Mouse (Mus musculus) adrenal gland, postnatal 4 days (tissue): ENCODE data around the gene Rasa2. TPM values are rescaled to one million over a fixed set of nuclear protein-coding genes. Genes with fewer than 3 reads are reported as not detected.
A peak's percentile ranks its signal among the peaks of the same experiment; 100 is the strongest.
"Not testable (repeated sequence)": the region's sequence is repeated elsewhere in the genome, so short reads cannot be mapped to it uniquely, and the experiment has no call there.

ENCODE experiments used
- DNase-seq, 2 experiments: peaks; one replicate each; pipeline ENCODE4 v3.0.0; 2021 to 2022; ENCODE audit warnings: low spot score in 2 of 2, mixed read lengths in 2 of 2
- total RNA-seq, 2 experiments: library from RNA; stranded (reverse); gene quantifications; 2 replicates each; pipeline ENCODE4 v1.2.3; 2021

Rasa2 gene
- total RNA-seq, 2 experiments from 2014 or later = 17.5 to 21.2 TPM

- DNase-seq = no peak
Measured at GRCm38 (mm10) chr9:96592670-96593600, 38.5 kb downstream of the Rasa2 start.

- DNase-seq = no peak
Measured at GRCm38 (mm10) chr9:96589346-96589745, 42.1 kb downstream of the Rasa2 start.

- DNase-seq = no peak
Measured at GRCm38 (mm10) chr9:96583496-96583895, 47.9 kb downstream of the Rasa2 start.

DNA sequence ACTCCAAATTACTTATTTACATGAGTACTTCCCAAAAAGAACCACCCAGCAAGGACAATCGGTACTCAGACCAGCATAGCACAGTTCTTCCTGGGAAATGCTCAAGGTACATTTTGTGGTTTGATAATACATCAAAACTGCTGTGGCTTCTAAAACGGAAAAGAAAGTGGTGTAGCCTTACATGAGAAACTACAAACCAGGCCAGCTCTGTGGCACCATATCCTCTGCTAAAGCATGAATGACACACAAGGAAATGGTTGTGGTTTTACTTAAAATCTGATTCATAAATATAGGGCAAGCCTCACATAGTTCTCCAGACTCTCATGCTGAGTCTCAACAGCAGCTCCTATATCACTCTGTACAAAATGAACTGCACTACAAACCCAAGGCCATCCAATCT lies 48.3 kb downstream of the Rasa2 start:
- DNase-seq = no peak

DNA sequence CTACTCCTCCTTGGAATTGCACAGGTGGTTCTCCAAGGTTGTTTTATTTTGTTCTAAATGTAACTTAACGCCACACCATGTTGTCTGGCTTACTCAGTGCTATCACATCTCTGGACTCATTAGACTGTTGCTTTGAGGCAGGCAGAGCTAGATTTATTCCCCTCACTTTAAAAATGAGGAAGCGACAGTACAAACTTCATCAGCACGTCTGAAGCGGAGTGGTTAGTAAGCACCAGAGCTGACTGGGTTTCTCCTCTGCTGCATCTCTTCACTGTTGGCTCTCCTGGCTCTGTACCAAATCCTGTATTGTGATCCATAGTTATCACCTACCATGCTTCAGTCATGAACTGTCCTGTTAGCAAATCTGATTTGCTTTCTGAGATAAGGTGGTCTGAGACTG lies 53.2 kb downstream of the Rasa2 start:
- no peak for DNase-seq

DNA sequence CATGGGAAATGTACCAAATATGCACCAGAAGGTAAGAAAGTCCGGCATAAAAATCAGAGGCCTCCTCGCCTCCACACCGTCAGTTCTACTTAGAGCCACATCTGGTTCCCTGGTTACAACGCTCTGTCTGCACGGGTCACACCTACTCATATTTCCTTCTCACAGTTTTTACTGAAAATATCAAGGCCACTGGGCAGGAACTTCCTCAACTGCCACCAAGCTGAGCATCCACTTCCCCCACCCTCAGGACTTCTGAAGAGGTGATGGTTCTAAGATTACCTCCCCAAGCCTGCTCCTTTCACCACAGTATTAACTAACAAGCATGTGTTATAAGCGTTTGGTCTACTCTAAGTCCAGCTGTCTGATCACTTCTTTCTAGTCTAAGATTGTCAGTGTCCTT lies 53.7 kb downstream of the Rasa2 start:
- no peak for DNase-seq

DNA sequence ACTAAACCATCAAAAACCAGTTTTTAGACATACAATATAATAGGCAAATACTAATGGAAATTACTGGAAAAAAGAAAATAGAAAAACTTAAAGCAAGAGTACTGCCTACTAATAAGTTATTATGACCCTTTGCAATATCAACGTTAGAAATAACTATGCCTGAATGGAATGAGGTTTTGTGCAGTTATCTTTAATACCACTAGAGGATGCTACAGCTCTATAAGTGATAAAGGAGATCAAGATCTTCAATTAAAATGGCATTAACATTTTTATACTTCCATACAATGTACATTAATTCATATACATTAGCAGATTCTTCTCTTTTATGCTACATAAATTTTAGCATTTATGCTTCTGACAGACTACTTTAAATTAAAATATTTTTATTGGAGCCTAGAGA lies 58.2 kb downstream of the Rasa2 start:
- DNase-seq = no peak

GRCm38 (mm10) chr9:96572754-96573153 lies 58.7 kb downstream of the Rasa2 start:
- DNase-seq = no peak

GRCm38 (mm10) chr9:96566470-96566996 lies 64.9 kb downstream of the Rasa2 start:
- no peak for DNase-seq

GRCm38 (mm10) chr9:96563501-96563900 lies 67.9 kb downstream of the Rasa2 start:
- no peak for DNase-seq

- DNase-seq = no peak
Measured at GRCm38 (mm10) chr9:96559148-96559547, 72.3 kb downstream of the Rasa2 start.

- DNase-seq = no peak
Measured at GRCm38 (mm10) chr9:96558594-96558993, 72.8 kb downstream of the Rasa2 start.

DNA sequence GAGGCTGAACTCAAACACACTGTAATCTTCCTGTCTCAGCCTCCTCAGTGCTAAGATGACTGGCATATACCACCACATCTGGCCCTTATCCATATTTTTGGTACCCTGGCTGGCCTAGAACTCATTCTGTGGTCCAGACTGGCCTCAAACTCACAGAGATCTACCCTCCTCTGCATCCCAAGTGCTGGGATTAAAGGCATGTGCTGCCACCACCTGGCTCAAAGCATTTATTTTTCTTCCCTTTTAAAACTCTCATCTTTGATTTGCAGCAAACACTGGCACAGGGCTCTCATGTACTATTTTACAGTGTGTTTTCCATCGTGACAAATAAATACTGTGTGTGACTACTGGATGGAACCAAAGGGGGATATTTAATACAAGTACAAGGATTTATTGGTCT lies 77.3 kb downstream of the Rasa2 start:
- no peak for DNase-seq

GRCm38 (mm10) chr9:96545410-96545809 lies 86.0 kb downstream of the Rasa2 start:
- no peak for DNase-seq

DNA sequence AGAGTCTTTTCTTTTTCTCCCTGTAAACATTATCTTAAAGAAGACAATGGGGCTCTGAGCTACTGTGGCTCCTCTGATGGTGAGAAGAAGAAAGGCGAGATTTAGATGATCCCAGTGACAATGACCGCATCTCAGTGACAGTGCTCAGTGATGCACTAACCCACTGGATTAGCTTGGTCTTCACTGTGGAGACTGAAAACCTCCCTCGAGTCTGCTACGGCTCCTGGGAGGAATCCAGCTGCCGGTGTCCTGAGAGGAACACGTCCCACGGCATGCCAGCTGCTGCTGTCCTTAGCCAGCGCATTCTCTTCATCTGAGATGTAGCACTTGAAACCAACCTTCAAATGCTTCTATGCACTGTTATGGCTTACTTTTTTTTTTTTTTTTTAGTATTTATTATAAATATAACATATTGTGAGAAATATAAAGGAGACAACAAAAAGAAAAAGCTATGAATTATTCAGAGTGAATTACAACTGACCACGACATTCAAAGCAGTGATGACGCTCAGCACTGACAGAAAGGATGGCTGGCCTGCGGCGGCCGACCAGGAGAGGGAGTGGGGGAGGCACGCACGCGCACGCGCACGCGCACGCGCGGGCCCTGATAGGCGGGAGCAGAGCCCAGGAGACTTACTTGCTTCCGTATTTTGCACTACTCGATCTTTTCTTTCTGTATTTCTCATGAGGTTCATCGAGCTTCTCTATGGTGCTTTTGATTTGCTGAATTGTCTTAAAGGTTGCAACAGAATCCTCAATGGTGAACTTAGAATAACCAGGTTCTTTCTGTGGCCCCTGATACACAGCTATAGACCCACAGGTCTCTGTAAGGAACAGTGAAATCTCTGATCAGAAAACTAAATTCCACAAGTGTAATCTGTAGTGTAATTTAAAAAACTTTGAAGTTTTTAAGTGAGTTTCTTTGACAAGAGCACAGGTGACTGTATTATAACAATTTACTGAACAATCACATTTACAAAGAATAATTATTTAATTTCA lies 87.5 kb downstream of the Rasa2 start:
- peak in 1 of 2 experiments; percentile 28 for DNase-seq

- no peak for DNase-seq
Measured at GRCm38 (mm10) chr9:96538916-96539315, 92.5 kb downstream of the Rasa2 start.

- no peak for DNase-seq
Measured at GRCm38 (mm10) chr9:96537615-96537919, 93.8 kb downstream of the Rasa2 start.

- peak in 1 of 2 experiments; percentile 19 for DNase-seq
Measured at GRCm38 (mm10) chr9:96536895-96537614, 94.4 kb downstream of the Rasa2 start.

GRCm38 (mm10) chr9:96536093-96536492 lies 95.3 kb downstream of the Rasa2 start:
- DNase-seq = not testable (repeated sequence)

DNA sequence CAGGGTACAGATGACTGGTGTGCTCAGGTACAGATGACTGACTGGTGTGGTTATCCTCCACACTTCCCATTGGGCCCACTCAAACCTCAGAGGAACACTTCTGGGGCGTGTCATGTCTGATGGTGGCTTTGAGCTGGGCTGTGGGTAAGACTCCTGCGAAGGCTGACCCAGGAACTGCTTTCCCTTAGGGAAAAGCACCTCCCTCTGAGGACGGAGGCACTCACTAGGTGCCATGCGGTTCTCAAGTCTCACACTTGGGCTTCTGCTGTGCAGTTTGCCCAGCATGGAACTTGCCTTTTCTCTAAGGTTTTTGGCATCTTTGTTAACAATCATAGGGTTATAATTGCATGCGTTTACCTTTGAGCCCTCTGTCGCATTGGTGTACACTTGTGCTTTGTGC lies 96.0 kb downstream of the Rasa2 start:
- DNase-seq = no peak

DNA sequence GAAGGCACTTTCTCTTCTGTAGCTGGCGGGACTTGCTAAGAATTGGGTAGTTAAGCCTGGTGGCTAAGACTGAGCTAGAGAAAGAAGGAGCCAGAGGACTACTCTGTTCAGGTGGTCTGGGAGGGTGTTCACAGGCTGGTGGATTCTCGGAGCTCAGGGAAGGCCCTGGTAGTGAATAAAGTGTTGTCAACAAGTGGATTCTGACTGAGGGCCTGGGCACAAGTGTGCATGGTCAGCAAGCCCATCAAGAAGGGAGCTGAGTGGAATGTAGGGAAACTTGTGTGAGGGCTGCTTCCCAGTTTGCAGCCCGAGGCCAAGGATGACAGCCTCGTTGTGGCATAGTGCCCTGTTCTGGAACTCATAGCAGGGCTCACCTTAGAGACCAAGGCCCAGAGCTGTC lies 97.2 kb downstream of the Rasa2 start:
- DNase-seq = no peak
